Mouse (Mus musculus) heart, postnatal 4 days (tissue): ENCODE results near the gene Kat2b. TPM values are rescaled to one million over a fixed set of nuclear protein-coding genes. Genes with fewer than 3 reads are reported as not detected.
"Not testable (repeated sequence)": the region's sequence is repeated elsewhere in the genome, so short reads cannot be mapped to it uniquely, and the experiment has no call there.

Experiments
- DNase-seq: peaks from one replicate; pipeline ENCODE4 v3.0.0; 2021
- total RNA-seq, 2 experiments: library from RNA; stranded (reverse); gene quantifications; 2 replicates each; pipeline ENCODE4 v1.2.3; 2021

The Kat2b gene
- total RNA-seq, 2 experiments from 2014 or later, result 79.5 to 84.6 TPM

DNA sequence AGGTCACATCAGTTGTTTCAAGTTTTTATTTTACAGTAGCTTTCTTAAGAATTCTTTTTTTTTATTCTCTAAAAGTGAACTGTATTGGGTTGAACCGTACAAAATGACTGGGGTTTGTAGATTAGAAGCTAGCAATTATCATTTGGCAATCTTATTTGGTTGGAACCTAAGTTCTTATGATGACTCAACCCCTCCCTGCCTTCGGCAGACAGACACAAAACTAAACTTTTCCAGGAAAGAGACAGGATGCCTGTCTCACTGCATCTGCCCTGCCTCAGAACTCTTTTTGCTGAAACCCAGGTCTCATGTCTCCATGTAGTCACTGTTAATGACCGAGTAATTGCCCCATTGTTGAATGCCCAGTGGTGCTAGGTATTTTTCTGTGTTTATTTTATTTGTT is 97.6 kb downstream of the Kat2b start:
- no peak for DNase-seq

DNA sequence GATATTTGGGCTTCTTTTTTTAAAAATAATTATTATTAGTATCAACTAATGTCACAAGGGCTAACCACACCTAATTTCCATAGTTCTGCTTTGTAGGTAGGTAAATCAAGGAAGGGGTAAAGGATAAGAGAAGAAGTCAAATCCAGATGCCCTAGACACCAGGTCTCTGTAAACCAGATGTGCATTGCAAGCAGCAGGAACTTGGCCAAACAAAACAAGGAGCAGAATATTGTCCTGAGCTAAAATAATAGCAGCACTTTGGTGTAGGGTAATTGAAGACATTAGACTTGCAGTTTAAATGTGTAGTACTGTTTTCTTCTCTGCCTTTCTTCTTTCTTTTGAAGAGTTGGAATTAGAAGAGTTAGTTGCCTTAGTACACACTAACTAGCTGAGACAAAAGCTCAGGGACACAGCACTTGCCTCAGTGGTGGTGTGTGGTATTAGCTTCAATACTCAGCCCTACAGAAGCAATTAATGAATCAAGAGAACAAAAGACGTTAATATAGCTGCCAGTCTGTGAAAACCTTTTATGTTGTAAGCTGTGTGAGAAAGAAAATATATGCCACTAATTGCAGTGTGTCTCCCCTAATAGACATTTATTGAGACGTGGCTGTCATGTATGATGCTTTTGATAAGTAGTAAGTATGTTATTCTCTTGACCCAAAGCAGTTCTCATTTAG is 98.2 kb downstream of the Kat2b start:
- DNase-seq, result no peak

DNA sequence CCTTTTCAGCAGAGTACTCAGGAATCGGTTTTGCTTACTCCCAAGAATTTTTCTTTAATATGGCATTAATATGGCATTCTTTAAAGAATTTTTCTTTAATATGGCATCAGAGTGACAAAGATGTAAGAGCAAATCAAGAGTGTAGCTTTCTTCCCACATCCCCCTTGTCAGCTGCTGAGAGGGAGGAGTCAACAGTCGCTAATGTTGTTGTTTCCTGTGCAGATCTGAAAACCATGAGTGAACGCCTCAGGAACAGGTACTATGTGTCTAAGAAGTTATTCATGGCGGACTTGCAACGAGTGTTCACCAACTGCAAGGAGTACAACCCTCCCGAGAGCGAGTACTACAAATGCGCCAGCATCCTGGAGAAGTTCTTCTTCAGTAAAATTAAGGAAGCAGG is 103.8 kb downstream of the Kat2b start:
- DNase-seq, result no peak

DNA sequence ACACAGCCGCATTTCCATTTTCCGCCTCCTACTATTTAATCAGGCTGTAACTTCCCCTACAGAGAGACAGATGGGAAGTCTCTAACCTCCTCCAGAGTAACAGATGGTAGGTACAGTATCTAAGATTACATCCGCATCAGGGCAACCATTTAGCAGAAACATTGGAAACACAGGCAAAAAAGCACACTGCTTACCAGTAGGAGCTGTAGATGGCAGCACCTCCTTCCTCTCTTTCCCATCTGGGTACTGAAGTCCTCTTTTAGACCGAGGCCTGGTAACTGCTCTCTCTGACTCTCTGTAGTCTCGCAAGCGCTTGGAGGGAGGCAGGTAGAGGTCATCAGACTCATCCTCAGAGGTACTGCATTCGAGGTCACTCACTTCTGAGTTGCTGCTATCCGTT is 112.1 kb downstream of the Kat2b start:
- peak; percentile 11 for DNase-seq

DNA sequence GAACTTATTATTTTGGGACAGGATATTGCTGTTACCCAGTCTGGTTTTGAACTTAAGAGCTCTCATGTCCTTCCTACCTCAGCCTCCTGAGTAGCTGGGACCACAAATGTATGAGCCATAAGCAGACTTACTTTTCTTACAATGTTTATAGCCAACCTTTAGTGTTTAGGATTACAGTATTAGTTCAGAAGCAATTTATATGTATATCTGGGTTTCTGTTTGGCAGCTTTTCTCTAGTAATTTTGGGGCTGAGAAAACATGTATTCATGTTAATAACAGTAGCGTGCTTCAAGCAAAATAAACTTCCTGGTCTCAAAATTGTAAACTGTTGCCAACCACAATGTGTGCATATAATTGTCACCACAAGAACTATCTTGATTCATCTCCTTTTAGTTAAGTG is 121.7 kb downstream of the Kat2b start:
- no peak for DNase-seq

DNA sequence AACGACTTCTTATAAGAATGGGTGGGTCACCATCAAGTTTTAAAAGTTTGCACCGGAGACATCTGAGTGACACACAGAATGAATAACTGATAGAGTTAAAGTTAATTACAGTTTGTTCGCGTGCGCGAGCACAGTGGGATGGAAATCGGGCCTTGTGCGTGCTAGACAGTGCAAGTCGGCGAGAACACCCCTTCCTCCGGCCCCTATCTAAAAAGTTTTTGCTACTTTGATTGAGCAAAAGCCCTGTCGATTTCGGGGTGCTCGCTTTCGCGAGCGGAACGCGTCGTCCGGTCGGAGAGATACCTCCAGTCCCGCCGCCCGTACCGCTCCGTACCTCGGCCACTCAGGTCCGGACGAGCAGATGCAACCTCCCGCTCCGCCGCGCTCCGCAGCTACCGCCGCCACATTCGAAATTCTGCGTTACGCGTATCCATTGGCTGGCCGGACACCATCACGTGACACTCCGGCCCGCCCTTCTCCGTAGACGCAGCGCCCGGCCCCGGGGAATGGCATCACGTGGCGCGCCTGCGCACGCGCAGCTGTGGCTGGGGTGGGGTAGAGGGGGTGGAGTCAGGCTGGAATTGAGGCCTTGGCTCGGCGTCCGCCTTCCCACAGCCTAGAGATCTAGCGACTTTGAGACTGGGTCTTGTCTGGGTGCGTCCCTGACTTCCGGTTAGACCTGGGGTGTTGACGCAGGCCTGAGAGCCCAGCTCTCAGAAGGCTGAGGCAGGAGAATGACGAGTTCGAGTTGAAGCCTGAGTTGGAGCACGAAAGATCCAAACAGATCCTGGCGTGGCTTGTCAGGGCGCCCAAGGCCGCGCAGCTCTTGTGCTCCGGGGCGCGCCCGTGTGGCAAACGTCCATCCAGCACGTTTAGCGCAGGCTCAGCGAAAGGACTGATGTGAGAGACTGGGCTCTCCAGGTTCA is 122.5 kb downstream of the Kat2b start, which contains the start of gene Sgo1:
TSS of gene Sgo1 (minus strand) at position 457 of the 926 bp plus-strand sequence.
- peak; percentile 99 for DNase-seq

DNA sequence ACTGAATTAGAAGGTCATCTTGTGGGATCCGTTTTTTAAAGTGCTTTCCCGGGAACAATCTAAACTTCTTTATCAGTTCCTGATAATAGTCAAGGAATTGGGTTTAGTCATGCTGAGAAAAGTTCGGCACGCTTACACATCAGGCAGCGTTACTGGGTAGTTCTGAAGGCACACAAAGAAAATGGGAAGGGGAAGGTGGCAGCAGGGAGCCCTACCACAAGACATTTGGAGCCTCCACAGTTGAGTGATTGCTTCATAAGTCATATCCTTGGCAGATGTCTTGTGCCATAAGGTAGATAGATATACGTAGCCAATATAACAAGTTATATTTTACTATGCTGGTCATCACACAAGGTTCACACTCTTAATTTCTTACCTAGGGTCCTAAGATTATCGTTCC is 123.3 kb downstream of the Kat2b start:
- DNase-seq, result no peak

DNA sequence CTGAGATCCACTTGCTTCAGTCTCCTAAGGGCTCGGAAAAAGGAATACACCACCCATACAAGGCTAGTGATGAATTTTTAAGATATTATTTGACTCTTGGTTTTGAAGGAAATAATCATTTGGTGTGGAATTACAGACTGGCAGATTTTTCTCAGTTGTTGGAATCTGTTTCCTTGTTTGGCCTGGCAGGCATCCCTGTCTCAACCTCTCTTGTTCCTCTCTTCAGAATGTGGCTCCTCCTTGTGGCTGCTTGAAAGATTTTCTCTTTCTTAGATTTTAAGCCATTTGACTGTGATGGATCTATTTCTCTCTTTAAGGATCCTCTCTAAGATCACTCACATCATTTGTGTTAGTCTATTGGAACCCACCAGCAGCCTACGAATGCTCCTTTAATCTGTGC is 127.4 kb downstream of the Kat2b start:
- peak; percentile 56 for DNase-seq

DNA sequence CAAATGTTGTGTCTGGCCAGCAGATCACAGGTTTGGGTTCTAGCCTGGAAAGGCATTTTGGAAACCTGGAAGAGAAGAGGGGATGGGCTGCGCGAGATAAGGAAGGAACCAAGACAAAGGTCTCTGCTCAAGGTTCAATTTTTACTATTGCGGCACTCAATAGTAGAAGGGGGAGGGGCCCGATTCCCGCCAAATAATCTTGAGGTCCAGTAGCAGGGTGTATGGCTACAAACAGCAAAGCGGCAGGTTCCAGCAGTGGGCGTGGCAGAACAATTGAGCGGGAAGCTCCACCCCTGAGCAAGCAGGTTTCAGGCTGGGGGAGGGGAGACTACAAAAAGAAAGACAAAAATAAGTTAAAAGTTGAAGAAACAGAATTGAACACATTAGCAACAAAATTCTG is 130.9 kb downstream of the Kat2b start:
- DNase-seq, result not testable (repeated sequence)

DNA sequence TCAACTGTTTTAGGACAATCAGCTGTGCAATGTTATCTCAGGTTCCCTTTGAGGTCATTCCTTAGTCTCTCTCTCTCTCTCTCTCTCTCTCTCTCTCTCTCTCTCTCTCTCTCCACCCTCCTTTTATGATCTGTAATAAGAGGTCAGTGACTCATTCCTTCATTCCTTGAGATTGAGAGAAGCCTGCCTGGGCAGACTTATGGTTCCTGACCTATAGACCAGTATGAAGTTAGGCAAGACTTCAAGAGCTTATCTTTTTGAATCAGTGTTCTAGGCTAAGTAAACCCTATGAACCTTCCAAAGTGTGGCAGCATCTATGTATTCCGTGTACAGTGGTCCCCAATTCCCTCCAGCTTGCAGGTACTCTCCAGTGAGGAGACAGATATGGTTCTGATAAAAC is 147.8 kb downstream of the Kat2b start:
- DNase-seq, result no peak

DNA sequence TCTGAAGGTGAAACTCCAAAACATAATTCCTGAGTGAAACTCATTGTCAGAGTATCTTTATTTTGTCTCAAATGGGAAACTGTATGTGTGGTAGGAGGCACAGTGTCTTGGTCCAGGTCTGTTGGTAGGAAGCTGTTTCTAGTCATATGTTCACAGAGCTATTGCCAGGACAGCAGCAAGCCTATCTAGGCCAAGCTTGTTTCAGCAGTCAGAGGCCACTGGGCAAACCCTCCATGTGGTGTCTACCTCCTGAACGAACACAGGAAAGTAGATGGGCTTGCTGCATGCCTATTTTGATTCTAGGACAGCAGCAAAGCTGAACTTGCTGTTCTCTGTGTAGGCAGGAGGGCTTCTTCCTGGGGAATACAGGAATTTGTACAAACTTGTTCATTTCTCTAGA is 148.5 kb downstream of the Kat2b start:
- DNase-seq, result not testable (repeated sequence)

DNA sequence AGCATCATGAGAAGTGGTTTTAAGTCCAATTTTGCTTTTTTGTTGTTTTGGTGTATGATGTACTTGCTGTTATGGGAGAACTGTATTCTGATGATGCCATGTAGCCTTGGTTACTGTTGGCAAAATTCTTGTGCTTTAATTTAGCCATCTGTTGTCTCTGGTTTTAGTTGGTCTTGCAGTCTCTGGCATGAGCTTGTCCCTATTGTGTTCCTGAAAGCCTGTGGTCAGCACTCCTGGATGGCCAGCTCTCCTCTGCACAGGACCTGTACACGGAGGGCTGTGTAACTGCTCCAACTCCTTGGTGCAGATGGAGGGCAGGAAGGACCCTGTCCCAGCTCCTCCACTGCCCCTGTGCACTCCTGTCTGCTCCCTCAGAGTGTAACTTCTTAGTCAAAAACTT is 151.8 kb downstream of the Kat2b start:
- no peak for DNase-seq

DNA sequence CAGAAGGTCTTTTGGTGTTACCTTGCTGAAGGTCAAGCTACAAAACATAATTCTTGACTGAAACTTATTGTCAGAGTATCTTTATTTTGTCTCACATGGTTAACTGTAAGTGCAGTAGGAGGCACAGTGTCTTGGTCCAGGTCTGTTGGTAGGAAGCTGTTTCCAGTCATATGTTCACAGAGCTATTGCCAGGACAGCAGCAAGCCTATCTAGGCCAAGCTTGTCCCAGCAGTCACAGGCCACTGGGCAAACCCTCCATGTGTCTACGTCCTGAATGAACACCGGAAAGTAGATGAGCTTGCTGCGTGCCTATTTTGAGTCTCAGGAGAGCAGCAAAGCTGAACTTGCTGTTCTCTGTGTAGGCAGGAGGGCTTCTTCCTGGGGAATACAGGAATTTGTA is 152.3 kb downstream of the Kat2b start:
- not testable (repeated sequence) for DNase-seq

Other genes starting within 250 kb of the Kat2b start
- gene Efhb, start 103.5 kb upstream of the Kat2b start, total RNA-seq, result under 1 TPM; 0.26 to 0.38 TPM
- gene Rab5a, start 87.6 kb upstream of the Kat2b start, total RNA-seq, result 10 to 100 TPM; 68.0 to 68.2 TPM
- not detected for gene Pp2d1, start 27.4 kb upstream of the Kat2b start, total RNA-seq
- gene Sgo1, start 122.5 kb downstream of the Kat2b start, total RNA-seq, result 1 to 10 TPM; 8.3 to 9.7 TPM